Mouse (Mus musculus) spleen, adult 2 months (tissue): ENCODE results near the gene Foxn2.

Experiments used
- CTCF ChIP-seq: fragments of 200-500 bp; IDR thresholded peaks from 2 replicates; pipeline ENCODE4 v1.5.1; 2011; ENCODE audit warnings: mild to moderate bottlenecking, inconsistent platforms; ENCODE audit not compliant: insufficient read depth, insufficient read length, insufficient replicate concordance; ENCODE audit errors: extremely low read depth
- POLR2A ChIP-seq: fragments of 200-500 bp; IDR thresholded peaks from 2 replicates; pipeline ENCODE4 v1.6.1; 2011; ENCODE audit warnings: low read depth, low read length, inconsistent platforms

- TF ChIP-seq CTCF = no peak
- TF ChIP-seq POLR2A = no peak
These were observed 30.8 kb upstream of the Foxn2 start for GRCm38 (mm10) chr17:88409706-88410105.
